Mouse (Mus musculus): Measurements from ENCODE around the gene Ftl1.

The Ftl1 gene

DNA sequence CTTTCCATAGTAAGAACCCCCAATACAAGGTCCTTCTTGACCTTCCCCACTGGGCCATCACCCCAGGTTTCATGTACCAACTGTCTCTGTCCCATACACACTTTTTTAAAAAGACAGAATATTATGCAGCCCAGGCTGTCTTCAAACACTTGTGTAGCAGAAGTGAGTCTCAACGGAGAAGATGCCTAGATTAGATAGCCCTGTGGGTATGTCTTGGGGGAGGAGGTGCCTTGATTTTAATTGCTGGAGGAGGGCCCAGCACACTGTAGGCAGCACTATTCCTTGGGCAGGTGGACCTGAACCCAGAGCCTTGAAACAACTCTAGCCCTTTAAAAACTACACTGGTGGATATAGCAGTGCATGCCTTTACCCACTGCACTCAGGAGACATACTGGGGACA lies 22.5 kb upstream of the Ftl1 start:
- no peak for TF ChIP-seq GATA4 (IDR thresholded peaks at IDR 0.05; ENCODE audit: insufficient replicate concordance, low read length)

DNA sequence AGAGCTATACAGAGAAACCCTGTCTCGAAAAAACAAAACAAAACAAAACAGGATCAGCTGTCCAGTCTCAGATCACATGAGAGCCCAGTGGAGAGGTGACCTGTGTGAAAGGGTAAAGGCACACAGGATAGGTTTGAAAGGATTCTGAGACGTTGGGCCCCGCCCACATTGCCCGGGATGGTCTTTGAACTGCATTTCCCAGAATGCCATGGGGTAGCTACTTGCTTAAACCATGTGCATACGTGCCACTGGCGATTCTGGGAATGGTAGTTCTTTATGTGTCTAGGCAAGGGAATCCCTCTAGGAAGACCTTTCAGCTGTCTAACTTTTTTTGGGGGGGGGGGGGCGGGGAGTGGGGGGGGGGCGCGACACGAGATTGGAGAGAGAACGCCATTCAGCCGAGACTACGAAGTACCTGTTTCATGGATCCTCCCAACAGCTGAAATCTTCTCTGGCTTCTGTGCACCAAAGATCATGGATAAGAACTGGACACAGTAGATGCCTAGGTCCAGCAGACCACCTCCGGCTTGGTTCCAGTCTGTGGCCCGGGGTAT lies 21.8 kb upstream of the Ftl1 start, which contains the start of gene Tulp2:
Tulp2 (plus strand) TSS at position 504 of the 554 bp plus-strand sequence.
- TF ChIP-seq GATA4 (IDR thresholded peaks at IDR 0.05; ENCODE audit: insufficient replicate concordance, low read length): no peak

DNA sequence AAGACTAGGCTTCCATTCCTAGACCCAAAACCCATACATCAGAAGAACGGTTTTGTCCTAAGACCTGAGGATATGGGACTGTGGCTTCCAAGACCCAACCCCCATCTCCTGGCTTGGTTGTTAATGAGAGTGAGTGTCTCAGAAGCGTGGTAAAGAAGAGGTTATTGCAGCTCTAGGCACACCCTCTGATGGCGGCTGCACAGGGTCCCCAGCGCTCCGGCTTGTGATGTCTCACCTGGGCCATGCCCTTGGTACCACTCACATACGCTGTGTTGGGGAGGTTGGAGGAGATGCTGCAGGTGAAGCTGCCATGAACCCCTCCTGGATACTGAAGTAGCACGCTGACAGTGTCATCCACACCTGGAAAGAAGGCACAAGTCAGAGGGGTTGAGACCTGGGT lies 19.1 kb upstream of the Ftl1 start:
- no peak for TF ChIP-seq GATA4 (IDR thresholded peaks at IDR 0.05; ENCODE audit: insufficient replicate concordance, low read length)

DNA sequence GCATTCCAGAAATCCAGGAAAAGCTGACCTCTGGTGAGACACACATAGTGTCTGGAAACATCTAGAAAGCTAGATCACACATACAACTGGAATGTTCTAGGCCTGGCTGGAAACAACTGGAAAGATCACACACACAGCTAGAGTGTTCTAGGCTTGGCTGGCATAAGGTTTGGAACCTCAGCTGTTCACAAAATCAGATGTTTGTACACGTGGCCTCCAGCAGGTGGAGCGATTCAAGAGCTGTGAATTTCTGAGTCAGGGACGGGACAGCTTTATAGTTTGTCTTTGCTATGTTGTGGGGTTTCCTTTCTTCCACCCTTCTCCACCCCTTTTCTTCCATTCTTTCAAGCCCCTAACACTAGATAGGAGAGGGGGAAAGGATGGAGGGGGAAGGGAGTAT lies 17.3 kb upstream of the Ftl1 start:
- TF ChIP-seq GATA4 (IDR thresholded peaks at IDR 0.05; ENCODE audit: insufficient replicate concordance, low read length): no peak

DNA sequence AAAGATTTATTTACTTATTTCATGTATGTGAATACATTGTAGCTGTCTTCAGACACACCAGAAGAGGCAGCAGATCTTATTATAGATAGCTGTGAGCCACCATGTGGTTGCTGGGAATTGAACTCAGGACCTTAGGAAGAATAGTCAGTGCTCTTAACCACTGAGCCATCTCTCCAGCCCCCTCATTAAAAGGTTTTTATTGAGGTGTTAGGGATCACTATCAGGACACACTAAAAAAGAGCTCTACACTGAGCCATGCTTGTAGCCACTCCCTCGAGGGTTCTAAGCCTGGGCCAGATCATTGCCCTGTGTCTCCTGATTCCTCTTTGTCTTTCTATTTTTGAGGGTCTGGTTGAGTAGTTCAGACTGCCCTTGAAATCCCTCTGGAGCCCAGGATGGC lies 16.8 kb upstream of the Ftl1 start:
- TF ChIP-seq GATA4 (IDR thresholded peaks at IDR 0.05; ENCODE audit: insufficient replicate concordance, low read length): no peak

DNA sequence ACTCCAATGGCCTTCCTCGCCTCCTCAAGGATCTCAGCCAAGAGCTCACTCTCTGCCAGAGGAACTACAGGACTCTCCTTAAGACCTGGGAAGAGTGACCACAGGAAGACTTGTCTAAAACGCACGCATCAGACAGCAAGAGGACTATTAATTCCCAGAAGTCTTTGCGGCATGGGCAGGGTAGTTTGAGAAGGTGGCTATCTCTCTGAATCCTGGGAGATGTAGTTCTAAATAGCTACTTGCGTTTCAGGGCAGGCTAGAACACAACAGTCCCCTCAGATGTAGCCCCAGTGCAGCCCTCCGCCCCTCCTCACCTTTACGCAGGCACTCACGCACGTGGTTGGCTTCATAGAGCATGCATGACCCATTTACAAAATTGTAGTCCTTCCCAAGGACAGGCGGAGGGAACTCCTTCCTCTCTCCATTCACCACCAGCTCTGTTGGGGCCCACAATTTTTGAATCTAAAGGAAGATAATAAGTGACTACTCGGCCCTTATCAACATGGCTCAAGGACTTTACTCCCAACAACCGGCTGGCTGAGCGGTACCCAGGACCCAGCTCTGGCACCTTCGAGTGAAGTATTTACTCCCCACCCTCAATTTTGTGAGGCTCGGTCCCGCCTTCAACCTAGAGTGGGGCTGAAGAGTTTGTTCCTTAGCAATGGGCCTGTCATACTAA lies 15.7 kb upstream of the Ftl1 start:
- no peak for TF ChIP-seq GATA4 (IDR thresholded peaks at IDR 0.05; ENCODE audit: insufficient replicate concordance, low read length)

DNA sequence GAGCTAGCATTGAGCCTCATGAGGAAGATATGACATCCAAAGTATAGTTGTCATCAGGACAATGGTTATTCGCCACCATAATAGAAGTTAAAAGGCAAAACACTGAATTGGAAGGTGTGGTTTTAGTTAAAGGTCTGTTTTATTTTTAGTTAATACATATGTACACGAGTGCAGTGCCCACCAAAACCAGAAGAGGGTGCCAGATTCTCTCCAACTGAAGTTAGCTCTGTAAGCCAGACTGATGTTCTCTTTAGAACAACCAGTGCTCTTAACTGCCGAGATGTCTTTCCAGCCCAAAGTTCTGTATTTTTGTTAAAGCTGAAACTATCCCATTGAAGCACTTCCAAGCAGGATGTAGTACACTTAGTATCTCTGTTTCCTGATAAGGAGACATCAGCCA lies 11.2 kb upstream of the Ftl1 start:
- TF ChIP-seq GATA4 (IDR thresholded peaks at IDR 0.05; ENCODE audit: insufficient replicate concordance, low read length): no peak

DNA sequence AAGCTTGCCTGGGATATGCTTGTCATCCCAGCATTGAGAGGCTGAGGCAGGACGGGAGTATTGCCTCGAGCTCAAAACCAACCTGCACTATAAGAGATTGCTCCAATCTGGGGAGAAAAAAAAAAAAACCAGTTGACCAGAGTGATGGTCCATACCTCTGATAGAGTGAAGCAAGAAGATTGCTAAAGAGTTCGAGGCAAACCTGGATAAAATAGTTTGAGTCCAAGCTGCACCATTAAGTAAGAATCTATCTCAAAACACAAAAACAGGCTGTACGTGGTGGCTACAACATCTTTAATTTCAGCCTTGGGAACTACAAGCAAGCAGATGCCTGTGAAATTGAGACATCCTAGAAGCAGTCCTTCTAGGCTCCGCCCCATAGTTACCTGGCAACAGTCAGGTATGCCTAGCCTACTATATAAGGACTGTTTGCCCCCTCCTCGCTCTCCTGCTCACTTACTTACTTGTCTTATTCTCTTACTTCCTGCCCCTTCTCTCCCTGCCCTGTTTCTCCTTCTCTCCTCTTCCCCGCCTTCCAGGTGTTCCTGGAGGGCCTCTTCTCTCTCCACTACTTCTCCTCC lies 7.5 kb upstream of the Ftl1 start:
- no peak for TF ChIP-seq GATA4 (IDR thresholded peaks at IDR 0.05; ENCODE audit: insufficient replicate concordance, low read length)

DNA sequence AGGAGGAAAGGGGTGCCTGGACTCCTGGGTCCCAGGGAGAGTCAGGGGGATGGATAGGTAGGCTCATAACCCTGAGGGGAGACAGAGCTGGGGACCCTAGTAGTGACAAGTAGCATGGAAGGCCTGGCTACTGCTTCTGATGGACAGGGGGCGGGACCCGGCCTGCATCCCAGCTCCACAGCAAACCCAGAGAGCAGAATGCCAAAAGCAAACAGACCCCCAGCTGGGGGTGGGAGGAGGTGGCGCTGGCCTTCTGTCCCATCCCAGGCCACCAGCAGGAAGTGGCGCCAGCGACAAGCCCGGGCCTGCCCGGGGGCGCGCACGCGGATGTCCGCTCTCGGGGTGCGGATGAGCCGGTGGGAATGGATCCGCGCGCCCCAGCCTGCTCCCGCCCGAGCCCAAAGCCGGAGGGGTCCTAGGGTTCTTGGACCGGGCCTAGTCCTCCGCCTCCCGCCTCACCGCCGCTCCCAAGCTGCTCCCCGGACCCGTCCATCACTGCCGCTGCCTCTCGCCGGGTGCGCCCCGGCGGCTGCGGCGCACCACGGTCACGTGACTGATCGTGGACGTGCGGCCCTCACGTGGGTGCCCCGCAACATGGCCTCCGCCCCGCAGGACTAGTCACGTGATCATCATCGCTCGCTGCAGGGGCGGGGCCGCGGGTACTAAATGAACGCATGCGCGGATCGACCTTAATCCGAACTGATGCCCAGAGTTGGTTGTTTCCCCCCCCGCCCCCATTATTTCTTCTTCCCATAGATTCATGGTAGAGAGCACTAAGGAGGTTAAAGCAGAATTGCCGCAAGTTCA lies 6.8 kb upstream of the Ftl1 start, which contains the start of gene Bax:
Bax (minus strand) TSS at position 616 of the 807 bp plus-strand sequence.
- 0 out of 2 replicates have a peak, but pooled peaks have one; percentile 4 for TF ChIP-seq GATA4 (IDR thresholded peaks at IDR 0.05; ENCODE audit: insufficient replicate concordance, low read length)

DNA sequence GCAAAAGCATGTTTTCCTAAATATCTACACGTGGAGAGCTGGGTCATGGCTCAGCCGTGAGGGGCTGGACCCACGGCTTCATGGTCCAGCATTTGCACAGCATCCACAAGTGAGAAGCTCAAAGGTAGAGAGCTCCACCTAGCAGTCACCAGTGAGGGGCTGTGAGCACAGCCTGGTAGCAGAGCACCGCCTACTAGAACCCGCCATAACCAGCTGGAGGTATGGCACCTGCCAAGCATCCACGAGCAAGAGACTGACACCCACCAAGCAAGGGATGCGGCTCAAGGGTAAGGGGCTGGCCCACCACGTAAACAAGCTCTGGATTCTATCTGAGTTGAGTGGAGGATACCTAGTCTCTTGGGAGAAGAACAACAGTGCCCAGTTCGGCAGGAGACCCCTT lies 5.9 kb upstream of the Ftl1 start:
- TF ChIP-seq GATA4 (IDR thresholded peaks at IDR 0.05; ENCODE audit: insufficient replicate concordance, low read length): no peak

DNA sequence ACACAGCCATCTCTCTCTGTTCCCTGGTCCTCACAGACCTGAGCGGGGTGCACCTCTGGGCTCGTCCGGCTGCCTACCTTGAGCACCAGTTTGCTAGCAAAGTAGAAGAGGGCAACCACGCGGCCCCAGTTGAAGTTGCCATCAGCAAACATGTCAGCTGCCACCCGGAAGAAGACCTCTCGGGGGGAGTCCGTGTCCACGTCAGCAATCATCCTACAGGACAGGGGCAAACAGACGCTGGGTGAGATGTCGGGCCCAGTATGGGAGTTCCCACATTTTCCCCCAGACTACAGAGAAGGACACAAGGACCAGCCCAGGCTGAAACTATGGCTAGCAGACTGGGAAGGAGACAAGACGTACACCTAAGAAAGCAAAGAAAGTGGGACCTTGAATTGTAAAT lies 5.4 kb upstream of the Ftl1 start:
- no peak for TF ChIP-seq GATA4 (IDR thresholded peaks at IDR 0.05; ENCODE audit: insufficient replicate concordance, low read length)

DNA sequence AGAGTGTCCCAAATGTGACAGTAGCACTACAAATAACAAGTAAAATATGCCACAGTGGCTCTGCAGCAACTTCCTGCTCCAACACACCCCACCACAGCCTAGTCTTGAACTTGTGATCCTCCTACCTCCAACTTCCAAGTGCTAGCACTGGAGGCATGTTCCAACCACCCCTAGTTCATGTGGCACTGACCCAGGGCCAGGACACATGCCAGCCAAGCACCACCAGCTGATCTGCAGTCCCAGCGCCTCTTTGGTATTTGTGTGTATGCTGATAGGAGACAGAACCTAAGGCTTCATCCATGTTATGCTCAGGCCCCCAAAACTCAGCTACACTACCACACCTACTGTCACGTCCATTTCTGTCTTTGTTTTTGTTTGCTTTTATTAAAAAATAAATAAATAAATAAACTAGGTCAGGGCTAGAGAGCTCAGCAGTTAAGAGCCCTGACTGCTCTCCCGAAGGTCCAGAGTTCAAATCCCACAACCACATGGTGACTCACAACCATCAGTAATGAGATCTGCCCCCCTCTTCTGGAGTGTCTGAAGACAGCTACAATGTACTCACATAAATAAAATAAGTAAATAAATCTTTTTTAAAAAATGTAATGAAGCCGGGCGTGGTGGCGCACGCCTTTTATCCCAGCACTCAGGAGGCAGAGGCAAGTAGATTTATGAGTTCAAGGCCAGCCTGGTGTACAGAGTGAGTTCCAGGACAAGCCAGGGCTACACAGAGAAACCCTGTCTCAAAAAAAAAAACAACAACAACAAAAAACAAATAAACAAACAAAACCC lies 4.5 kb upstream of the Ftl1 start:
- no peak for TF ChIP-seq GATA4 (IDR thresholded peaks at IDR 0.05; ENCODE audit: insufficient replicate concordance, low read length)

DNA sequence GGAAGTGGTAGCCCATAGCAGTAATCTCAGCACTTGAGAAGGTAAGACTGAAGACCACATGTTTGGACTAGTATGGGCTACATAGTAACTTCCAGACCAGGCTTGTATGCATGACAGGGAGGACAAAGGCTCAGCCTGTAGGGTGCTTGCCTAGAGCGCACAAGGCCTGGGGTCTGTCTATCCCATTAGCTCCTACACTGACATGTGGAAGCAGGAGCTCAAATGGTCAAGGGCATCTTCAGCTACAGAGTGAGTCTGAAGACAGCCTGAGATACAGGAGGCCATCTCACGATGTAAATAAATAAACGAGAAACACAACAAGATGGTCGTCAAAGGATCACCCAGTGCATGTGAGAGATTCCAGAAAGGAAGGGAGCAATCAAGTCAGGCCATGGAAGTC lies 2.6 kb upstream of the Ftl1 start:
- TF ChIP-seq GATA4 (IDR thresholded peaks at IDR 0.05; ENCODE audit: insufficient replicate concordance, low read length): no peak

DNA sequence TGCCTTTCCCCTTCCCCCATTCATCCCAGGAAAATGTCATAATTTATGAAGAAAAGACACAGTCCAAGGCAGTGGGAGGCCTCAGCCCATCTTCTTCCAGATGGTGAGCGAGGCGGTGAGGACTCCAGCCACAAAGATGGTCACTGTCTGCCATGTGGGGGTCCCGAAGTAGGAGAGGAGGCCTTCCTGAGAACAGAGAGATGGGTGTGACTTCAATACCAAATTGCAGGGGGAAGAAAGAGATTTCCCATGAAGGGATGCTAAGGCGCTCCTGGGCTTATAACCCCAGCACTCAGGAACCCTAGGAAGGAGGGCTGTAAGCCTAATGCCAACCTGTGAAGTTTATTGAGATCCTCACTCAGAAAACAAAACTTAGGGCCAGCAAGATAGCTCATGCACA lies 2.1 kb upstream of the Ftl1 start:
- TF ChIP-seq GATA4 (IDR thresholded peaks at IDR 0.05; ENCODE audit: insufficient replicate concordance, low read length): no peak

DNA sequence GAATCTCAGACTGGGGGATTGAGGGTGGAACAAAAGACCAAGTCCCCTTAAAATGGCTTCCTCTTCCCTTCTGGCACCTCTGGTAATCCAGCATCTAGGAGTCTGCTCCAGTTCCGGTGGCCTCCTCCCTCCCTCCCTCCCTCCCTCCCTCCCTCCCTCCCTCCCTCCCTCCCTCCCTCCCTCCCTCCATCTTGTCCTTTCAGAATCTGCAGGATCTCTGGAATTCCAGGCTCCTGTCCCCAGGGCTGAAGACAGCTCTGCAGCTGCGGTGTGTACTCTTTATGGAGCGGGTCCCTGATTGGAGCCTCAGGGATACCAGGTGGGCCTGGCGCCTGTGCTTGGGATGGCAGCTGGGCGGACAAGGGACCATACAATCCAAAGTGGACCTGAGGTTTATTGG lies 1.6 kb upstream of the Ftl1 start:
- no peak for TF ChIP-seq GATA4 (IDR thresholded peaks at IDR 0.05; ENCODE audit: insufficient replicate concordance, low read length)
